Mouse (Mus musculus) stomach, postnatal 0 days (tissue): ENCODE results near the gene Syngr2.

Experiments
- CTCF ChIP-seq: IDR thresholded peaks from 2 replicates; pipeline ENCODE4 v1.5.1; 2016; ENCODE audit warnings: antibody characterized with exemption, low read depth, mild to moderate bottlenecking, moderate library complexity
- EP300 ChIP-seq: optimal IDR thresholded peaks from 2 replicates; pipeline ENCODE3; 2016; ENCODE audit warnings: antibody characterized with exemption

- TF ChIP-seq EP300 = no peak
- no peak for TF ChIP-seq CTCF
Observed at GRCm38 (mm10) chr11:117843434-117843833, 34.0 kb downstream of the Syngr2 start.
